Mouse (Mus musculus) adrenal gland, adult 18-20 months (tissue): ENCODE measurements at regions not wholly inside any gene's neighbourhood (a gene's known extent, or its start where the extent isn't known, plus 50 kb on each side); places are given as distances from the start of the nearest gene placed in this dataset.

Experiments used
- DNase-seq, 2 experiments: peaks; one replicate each; pipeline ENCODE4 v3.0.0; 2021 to 2022; ENCODE audit warnings: low spot score in 2 of 2

DNA sequence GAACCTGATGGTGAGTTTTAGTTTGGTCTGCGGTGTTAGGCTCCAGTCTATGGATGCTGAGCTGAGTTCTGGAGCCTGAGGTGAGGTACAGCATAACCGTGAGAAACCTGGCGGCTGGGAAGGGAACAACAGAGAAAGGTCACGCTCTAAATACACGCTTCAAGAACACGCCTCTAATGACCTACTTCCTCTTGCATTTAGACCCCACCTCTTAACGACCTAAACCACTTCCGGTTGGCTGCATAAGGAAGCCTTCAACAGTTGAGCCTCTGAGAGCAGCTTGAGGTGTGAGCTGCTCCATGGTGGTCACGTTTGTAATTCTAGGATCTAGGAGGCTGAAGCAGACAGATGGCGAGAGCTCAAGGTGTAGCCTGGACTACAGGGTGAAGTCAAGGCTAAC, 175.8 kb downstream of the Zfp365 start:
- DNase-seq = no peak

GRCm38 (mm10) chr10:67731577-67731976, 180.9 kb downstream of the Zfp365 start:
- no peak for DNase-seq

GRCm38 (mm10) chr10:67729271-67729670, 180.5 kb upstream of the Ado start:
- DNase-seq = peak; percentile 40 to 46

DNA sequence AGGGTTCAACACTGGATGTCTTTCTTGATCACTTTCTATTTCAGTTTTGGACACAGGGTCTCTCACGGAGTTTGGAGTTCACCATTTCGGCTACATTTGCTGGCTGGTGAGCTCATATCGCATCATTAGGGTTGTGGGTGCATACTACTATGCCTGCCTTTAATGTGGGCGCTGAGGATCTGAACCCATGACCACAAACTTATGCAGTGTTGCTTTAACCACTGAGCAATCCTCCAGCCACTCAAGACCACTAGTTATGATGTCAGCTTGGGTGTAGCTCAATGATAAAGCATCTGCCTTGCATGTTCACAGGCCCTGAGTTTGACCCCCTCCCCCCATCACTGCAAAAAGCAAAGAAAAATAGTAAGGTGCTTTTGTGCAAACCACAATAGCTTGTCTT, 178.8 kb upstream of the Ado start:
- DNase-seq = no peak

DNA sequence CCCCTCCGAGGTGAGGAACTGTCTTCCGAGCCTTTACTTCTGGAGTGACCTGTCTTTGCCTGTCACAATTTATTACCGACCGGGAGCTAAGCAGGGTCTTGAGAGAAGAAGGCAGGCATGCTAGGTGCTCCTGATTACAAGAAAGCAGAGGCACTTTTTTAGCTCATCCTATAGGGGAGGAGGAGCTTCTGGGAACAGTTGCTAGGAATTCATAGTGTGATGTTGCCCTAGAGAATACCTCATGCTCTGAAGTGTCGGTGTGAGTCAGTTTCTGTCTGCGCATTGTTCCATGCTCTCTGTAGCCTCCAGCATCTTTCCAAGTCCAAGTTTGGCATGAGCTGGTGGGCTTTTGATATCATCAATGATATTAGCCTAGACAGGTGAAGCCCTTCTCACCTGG, 178.0 kb upstream of the Ado start:
- DNase-seq = no peak

DNA sequence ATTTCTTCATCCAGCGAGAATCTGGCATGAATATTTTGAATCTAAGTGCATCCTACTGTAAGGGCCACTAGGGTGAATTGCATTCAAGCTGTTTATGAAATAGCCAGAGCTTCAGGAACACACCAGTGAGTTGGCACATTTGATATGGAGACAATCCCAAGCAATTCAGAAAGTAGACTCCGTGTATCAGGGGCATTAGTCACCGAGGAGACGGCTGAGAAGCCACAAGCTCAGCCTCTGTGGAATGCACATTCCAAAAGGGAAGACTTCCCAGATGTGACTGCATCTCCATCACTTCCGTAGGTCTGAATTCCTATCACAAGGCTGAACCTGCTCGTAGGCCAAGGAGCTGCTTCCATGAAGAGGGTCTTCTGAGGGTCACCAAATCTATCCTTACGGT, 177.6 kb upstream of the Ado start:
- no peak for DNase-seq

- no peak for DNase-seq
Observed at GRCm38 (mm10) chr10:67721787-67722186, 173.0 kb upstream of the Ado start.

GRCm38 (mm10) chr10:67717506-67717905, 168.8 kb upstream of the Ado start:
- DNase-seq = no peak

GRCm38 (mm10) chr10:67715046-67715445, 166.3 kb upstream of the Ado start:
- DNase-seq = no peak

DNA sequence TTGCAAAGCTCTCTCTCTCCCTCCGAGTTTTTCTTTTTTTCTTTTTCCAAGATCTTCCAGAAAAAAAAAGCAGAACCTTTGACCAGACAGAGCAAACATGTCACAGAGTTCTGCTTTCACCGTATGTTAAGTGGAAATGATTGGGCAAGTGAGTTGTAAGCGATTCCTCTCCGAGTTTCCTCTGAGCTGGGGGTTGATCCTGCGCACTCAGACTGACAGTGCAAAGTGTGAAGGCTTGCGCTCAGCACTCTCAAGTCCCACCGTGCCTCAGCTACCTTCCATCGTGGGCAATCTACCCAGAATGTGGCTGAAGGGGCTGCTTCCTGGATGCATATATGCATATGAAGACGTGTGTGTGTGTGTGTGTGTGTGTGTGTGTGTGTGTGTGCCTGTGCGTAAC, 164.3 kb upstream of the Ado start:
- DNase-seq = no peak

DNA sequence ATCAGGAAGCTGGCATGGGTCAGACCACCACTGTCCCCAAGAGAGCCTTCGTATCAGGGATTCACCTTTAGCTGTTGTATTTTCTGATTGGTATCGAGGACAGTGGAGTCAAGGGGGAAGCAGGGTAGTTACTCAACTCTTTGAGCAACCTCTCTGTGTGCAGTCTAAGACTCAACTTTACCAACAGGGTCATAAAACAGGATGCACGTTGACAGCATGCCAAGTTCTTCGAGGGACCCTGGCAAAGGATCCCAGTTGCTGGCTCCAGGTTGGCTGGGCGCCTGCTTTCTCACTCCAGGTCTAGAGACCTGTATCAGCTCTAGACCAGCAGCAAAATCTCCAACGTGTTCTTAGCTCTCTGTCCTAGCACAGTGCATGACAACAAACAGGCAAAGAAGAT, 163.9 kb upstream of the Ado start:
- no peak for DNase-seq

DNA sequence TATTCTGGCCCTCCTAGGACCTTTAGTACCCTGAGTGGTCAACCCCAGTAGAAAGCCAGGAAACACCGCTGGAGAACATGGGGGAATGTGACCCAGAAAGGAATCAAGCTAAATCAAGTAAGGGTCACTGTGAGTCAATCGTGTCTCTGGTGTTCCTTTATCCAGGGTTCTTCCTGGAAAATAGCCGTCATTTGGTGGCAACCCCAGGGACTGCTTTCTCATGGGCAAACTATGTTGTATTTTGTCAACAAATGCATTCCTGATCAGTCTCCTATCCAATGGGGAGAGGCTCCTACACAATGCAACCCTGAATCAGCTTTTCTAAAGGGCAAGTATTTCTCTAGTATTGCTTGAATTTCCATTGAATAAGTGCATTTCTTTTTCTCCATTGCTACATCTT, 163.2 kb upstream of the Ado start:
- no peak for DNase-seq

DNA sequence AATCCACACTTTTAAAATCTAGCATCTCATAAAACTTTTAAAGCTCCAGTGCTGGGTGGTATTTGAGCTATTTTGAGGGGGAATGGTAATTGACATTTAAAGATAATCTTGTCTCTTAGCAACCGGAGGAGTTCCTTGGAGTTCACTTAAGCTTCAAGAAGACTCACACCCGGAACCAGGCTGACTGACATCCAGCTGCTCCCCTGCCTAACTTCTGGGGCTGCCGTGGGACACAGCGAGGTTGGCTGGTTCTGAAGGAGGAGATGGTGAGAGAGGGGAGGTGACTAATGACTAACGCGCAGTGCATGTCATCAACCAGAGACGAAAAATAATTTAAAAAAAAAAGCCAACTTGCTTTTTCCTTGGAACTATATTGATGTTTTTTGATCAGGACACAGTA, 157.7 kb upstream of the Ado start:
- DNase-seq = no peak

- no peak for DNase-seq
Observed at GRCm38 (mm10) chr10:67702783-67703455, 154.2 kb upstream of the Ado start.

- DNase-seq = no peak
Observed at GRCm38 (mm10) chr10:67697401-67698195, 148.8 kb upstream of the Ado start.

DNA sequence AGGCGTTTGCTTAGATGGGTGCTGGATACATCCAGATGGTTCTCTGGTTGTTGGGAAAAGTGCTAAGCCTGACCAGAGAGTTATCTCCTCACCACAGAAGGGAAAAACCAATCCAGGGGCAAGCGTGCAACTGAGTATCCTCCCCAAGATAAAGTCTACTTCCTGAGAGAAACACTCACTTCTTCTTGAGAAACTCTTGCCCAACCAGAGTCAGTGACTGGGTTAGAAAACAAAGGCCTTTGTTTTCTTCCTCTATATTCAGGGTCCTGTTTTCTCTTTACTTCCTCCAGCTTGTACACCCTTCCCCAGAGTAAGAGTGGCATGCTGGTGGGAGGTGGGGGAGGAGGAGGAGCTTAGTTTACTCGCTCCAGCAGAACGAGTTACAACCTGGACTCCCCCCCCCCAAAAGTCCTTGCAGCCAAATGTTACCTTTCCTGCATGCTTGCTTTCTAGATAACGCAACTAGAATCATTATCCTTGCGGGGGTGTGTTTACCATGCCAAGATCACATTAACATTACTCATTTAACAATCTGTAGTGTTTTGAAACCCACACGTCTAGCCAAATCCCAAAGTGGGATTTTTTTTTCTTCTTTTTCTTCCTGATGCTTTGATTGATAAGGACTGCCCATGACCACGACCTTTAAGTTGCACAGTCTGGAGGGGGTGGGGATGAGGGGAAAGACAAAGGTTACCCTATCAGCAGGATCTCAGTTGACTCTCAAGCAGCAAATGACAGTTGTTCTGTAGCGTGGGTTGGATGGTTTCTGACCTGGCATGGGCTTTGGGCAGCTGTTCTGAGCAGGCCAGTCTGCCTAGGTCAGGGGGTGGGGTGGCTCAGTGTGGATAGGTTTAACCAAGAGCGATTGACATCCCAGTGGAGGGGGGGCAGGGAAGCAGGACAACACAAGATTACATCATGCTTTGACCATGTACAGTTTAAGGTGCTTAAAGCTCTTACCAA, 147.4 kb upstream of the Ado start:
- no peak for DNase-seq

DNA sequence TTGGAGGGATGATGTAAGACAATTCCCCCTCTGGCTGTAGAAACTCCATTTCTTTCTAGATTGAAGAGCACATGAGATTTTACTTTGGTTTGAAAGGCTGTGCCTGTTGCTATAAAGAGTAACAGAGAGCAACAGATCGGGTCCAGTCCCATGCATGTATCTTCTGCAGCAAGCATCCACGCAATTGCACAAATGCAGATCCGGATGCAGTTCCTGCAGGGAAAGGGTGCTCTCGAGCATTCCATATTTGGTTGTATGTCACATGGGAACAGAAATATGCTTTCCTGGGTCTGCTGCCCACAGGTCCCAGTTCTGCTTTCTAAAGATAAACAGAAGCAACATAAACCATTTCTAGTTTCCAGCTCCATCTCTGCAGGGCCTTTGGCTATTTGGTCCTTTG, 146.0 kb upstream of the Ado start:
- DNase-seq = no peak

DNA sequence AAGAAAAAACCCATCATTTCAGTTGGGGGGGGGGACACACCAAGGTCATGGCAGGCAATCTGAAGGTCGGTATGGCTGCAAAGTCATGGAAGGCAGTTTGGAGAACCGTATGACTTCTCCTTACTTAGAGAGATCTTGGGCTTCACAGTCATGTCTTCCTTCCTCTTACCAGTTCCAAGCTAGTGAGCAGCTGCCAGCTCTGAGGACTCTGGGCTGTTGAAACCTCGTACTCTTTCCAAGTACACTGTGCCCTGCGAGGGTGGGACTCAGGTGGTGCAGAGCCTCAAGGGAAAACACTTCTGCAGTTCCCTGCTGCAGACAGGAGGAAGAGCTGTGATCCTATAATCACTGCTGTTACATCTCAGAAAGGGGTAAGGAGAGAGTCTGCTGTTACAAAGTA, 144.8 kb upstream of the Ado start:
- DNase-seq = no peak

DNA sequence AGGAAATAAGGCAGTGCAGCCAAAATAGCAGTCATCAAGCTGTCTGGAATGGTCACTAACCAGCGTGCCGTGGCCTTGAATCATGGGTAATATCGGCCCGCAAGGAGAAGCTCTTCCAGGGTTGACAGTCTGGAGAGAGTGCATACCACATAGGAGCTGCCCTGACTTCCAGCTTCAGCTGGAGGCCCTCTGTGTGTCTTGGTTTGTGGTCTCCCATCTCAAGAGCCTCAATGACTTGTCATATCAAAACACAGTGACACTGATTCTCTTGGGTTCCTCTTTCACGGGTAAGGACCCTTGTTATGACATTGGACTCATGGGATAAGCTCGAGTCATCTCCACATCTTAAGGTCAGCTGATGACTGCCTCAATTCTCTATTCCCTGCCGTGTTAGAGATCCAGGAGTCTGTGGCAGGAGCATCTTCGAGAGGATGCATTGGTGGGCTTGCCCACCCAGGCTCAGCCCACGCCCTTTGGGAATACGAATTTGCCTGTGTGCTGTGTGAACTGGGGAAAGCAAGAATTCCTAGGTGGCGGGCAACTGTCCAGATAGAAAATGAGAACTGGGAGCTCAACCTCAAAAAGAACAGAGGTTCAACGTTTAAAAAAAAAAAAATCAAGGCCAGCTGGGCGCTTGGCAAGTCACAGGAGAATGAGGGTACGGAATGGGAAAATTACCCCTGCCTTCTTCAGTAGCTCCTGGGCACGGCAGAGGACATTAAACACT, 141.4 kb upstream of the Ado start:
- no peak for DNase-seq

DNA sequence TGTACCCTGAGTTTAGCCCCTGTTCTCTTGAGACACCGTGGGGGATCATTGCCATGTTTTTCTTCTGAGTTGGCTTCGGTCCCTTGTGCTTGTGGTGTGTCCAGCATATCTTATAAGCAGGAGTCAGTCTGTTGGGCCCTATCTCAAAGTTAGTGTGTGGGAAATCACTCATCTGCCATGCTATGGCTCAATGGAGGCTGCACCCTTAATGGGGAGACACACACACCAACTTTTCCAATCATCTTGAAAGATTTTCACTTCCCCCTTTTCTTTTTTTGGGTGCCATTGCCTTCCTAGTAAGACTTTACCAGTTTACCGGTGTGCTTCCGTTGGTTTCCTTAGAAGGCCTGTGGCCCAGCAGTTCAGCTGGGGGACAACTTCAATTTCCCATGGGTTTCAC, 130.6 kb upstream of the Ado start:
- no peak for DNase-seq

GRCm38 (mm10) chr10:67673450-67673849, 124.7 kb upstream of the Ado start:
- no peak for DNase-seq
